Mouse (Mus musculus): ENCODE results near the gene Znrf1. TPM values are rescaled to one million over a fixed set of nuclear protein-coding genes. Genes with fewer than 3 reads are reported as not detected.
A peak's percentile ranks its signal among the peaks of the same experiment; 100 is the strongest.

Znrf1 gene
- total RNA-seq, 4 experiments from 2014 or later: 120 to 139 (median 129) TPM

DNA sequence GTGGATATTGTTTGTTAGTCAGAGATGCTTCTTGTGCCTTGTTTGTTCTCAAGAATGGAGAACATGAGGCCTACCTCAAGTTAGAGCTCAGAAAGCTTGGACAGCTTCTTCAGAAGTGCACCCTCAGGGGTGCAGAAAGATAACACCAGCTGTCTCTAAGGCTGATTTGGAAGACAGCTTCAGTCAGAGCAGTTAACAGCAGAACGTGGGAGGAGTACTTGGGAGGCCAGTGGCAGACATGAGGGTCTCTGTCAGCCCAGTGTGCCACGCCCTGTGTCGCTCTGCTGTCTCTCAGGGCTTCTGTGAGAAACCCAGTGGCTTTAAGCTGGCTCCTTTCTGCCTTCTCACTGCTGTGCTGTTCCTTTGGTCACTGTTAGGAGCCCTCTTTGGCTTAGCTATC, 32.1 kb downstream of the Znrf1 start:
- no peak for DNase-seq (ENCODE audit: low spot score in 2 of 2)

DNA sequence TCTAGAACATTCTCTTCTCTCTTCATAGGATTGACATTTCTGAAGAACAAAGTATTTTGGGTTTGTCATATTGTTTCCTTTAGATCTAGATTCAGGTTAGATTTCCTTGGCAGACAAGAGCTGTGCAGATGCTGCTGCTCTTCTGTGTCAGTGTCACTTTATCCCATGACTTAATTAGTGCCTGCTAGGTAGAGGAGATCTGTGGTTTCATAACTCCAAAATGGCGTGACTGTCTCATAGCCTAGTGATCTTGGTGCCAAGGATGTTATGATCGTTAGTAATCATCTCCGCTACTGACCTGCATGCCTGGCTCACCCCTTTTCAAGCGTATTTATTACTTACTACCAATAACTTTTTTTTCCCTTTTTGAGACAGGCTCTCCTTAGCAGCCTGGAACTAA, 34.0 kb downstream of the Znrf1 start:
- DNase-seq (ENCODE audit: low spot score in 2 of 2): no peak

DNA sequence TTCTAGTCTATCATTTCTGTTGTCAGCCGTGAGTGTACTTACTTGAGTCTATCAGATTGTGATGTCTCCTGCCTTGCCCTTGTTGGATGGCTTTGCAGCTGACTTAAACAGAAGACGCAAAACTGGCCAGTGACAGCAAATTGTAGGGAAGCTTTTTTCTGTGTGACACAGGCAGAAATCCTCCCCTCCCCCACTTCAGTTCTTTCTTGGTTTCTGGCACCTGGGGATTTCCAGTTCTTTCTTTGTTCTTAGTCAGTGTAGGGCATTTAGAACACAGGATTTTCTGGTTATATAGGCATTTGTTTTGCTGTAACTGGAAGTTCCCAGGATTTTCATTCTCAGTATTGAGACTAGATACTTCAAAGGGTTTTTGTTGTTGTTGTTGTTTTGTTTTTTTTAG, 34.5 kb downstream of the Znrf1 start:
- DNase-seq (ENCODE audit: low spot score in 2 of 2): no peak

DNA sequence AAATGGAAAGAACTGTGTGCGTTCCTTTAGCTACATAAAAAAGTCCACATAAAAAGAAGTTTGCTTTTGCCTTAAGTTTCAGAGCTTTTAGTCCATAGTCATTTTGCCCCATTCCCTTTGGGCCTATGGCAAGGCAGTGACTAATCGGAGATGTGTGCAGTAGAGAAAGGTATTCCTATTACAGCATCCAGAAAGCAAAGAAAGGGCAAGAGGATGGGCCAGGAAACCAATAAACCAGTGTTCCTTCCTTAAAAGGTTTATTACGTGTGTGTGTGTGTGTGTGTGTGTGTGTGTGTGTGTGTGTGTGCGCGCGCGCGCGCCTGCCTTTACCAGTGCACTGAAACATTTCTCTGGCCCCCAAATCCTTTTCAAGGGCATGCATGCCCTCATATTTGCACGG, 35.8 kb downstream of the Znrf1 start:
- DNase-seq (ENCODE audit: low spot score in 2 of 2): no peak

DNA sequence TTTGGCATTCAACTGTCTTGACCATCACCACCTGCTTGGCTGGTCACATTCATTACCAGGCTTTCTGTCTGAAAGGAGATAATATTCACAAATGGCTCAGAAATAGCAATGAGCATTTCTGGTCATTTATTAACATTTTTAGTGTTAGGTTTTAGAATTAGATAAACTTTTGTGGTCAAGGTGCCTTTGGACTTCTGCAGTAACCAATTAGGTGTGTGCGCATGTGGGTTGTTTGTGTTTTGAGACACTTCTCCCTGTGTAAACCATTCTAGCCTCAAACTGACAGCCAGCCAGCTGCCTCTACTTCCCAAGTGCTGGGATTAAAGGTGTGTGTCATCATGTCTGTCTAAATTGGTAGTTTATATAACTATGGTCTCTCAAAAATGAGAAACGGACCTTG, 36.5 kb downstream of the Znrf1 start:
- DNase-seq (ENCODE audit: low spot score in 2 of 2): no peak

DNA sequence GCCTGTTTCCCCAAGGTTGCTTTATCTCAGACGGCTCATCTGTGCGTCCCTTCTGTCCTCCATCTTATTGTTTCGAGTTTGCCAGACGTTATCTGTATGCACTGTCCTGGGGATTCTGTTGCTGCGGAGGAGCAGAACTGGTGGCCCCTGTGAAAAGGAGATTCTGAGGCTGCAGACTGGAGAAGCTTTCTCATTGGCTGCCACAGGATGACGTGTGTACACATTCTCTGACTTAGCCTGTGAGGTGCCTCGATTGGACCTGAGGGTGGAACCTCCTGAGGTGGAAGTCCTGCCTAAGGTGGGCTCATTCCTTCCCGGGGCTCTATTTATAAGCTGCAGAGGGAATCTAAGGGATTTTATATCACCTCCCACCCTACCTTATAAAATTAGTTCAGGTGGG, 37.7 kb downstream of the Znrf1 start:
- DNase-seq (ENCODE audit: low spot score in 2 of 2): peak in 1 of 2 experiments; percentile 80

DNA sequence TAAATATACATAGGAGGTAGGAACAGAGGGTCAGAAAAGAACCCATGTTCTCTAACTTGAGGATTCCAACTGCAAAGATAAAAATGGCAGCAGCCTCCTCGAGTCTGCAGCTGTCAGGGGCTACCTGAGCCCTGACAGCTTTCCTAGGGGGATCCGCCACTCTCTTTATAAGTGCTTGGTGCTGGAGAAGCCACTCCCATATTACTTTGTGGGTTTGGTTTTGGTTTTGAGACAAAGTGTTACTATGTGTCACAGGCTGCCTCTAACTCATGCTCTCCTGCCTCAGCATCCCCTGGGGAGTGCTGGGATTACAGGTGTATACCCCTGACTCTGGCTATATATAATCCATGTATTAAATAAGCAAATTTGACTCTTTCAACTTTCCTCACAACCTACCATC, 38.1 kb downstream of the Znrf1 start:
- DNase-seq (ENCODE audit: low spot score in 2 of 2): no peak

DNA sequence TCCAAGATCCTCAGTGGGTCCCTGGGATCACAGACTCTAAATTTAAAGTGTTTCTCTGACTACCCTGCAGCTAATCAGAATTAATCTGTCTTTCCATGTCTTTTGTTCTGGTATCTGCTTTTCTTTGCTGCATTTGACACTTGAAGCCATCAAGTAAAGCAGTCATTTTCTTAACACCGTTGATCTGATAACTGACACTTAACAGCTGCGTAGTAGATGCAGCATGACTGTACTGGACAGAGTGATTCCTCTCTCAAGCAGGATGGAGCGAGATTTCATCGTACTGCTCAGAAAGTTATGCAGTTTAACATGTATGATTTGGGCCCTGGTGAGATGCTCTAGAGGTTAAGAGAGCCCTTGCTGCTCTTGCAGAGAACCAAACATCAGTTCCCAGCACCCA, 39.6 kb downstream of the Znrf1 start:
- DNase-seq (ENCODE audit: low spot score in 2 of 2): no peak

DNA sequence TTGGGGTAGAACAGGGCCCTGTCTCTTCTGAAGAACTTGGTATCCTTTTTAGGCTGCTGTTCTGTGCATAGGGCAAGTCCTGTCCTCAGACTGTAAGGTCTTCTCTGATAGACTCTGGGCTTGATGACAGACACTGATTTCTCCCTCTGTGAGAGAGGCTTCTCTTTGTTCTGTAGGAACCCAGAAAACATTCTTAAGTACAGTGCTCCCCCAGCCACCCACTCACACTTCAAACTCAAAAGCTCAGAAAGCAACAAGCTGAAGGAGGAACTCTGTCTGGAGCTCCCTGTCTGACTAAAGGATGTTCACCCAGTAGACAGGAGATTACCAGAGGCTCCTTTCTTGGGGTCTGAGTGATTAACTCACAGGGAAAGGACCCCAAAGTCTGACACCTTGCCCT, 40.6 kb downstream of the Znrf1 start:
- no peak for DNase-seq (ENCODE audit: low spot score in 2 of 2)

DNA sequence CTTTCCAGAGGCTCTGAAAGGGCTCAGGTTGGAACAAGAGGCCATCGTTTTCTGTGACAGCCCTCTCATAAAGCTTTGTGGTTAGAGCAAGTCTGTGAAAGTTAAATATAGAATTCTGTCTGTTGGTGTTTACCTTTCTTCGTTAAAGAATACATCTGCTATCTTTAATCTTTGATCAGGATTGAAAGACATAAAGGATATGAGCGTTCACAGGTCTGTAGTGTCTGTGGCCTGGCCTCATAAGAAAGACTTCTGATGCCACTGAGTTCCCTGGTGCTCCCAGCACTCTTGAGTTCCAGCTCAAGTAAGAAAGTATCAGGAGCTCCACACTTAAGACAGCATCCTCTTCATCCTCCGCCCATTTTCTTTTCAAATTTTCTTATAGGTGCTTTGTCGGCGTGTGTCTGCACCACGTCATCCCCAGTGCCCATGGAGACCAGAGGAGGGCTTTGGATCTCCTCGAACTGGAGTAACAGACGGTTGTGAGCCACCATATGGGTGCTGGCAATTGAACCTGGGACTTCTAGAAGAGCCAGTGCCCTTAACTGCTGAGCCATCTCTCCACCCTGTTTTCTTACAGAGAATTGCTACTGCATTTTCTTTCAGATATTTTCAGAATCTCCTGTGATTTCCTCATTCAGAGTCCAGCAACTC, 42.1 kb downstream of the Znrf1 start:
- DNase-seq (ENCODE audit: low spot score in 2 of 2): no peak

DNA sequence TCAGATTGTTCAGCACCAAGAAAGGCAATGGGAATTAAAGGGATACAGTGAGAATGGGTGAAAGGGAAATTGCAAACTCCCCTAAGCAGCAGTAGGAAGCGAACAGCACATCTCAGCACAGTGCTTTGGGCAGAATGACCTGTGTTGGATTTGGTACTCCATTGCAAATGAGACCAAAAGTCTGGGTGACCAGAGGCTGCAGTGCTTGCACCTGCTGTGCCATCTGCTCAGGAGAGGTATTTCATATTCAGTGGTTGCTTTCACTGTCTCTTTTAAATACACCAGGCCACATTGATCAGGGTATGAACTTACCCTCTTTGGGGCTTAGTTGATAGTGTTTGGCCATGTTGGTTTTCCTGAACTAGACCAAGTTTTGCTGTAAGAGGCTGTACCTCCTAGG, 43.4 kb downstream of the Znrf1 start:
- DNase-seq (ENCODE audit: low spot score in 2 of 2): no peak

DNA sequence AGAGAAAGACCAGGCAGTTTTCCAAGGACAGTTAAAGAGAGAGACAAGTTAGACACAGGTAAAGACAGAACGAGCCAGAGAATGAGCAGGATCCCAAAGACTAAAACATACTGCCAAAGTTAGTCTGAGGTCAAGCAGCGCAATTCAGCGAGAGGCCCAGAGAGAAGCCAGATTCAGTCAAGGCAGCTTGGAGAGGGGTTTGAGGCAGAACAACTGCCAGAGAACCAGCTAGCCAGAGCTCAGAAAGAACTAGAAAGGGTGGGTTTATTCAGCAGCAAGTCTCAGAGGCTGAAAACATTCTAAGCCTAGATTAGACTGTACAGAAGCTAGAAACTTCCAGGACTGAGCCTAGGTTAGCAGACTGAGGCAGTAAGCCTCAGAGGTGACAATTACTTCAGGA, 44.4 kb downstream of the Znrf1 start:
- DNase-seq (ENCODE audit: low spot score in 2 of 2): no peak

DNA sequence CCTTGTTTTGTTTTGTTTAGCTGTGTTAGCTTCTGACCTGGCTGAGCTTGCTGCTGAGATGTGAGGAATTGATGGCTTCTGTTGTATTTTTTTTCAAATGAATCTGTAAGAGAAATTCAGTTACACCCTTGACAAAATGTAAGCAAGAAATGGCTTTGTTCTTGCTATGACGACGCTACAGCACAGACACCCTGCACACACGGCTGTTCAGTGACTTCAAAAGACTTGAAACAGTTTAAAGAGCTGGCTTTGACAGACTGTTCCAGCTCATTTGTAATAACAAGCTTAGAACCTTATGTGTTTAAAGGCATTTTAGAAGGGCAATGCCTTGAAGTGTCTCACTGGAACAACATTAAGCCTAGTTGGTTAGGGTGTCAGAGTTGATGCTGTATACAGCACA, 46.5 kb downstream of the Znrf1 start:
- DNase-seq (ENCODE audit: low spot score in 2 of 2): no peak

DNA sequence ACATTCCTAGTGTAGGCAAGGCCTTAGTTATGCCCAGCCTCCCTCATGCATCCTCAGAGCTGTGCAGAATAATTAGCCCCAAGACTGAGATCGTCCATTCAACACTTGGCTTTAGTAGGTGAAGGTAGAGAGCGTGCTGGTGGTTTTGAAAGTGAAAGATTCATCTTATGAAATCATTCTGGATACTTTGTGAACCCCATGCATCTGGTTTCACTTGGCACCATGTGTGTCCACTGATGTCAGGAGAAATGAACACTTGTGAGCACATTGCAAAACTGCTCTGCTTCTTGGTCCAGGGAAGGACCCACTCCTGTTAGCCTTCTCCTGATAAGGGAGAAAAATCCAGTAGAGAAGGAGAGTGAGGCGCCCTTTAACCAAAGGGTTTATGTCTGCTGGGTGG, 49.0 kb downstream of the Znrf1 start:
- no peak for DNase-seq (ENCODE audit: low spot score in 2 of 2)

DNA sequence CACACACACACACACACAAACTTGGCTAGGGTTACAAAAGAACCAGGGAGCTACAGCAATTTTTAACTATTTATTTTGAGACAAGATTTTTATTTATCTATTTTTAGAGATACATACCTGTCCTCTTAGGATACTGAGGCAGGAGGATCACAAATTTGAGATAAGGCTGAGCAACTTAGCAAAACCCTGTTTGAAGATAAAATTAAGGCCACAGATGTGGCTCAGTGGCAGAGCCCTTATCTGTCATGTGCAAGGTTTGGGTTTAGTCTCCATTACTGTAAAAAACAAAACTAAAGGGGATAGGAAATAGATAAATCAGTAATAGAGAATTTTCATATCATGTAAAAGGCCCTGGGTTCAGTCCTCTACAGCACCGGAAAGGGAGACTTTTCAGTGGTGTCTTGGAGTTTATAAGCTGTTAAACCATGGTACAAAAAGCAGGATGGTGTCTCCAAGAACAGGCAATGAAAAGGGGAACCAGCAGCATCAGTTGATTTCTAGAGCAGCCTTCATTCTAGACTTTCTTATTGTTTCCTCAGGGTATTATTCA, 51.7 kb downstream of the Znrf1 start:
- no peak for DNase-seq (ENCODE audit: low spot score in 2 of 2)

DNA sequence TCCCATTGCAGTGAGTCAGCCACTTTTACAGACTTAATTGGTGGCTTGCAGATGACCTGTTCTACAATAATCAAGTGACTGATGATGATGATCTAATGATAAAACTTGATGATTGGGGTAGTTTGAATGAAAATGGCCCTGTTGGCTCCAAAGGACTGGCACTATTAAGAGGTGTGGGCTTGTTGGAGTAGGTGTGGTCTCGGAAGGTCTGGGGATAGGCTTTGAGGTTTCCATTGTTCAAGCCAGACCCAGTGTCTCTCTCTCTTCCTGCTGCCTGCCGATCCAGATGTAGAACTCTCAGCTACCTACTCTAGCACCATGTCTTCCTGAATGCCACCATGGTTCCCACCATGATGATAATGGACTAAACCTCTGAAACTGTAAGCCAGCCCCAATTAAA, 52.4 kb downstream of the Znrf1 start:
- no peak for DNase-seq (ENCODE audit: low spot score in 2 of 2)

DNA sequence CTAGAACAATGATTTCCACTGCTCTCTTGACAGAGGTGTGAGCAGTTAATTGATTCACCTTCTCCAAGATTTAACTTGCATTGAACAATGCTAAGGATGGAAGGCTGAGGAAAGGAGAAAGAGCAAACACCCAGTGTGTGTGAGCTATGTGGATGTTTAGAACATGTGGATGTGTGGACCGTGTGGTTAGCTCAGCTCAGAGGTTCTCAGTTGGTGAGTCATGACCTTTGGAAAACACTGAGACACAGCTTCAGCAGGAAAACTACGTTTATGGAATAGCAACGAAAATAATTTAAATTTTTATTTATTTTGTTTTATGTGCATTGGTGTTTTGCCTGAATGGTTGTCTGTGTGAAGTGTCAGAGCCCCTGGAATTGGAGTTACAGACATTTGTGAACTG, 54.3 kb downstream of the Znrf1 start:
- no peak for DNase-seq (ENCODE audit: low spot score in 2 of 2)

DNA sequence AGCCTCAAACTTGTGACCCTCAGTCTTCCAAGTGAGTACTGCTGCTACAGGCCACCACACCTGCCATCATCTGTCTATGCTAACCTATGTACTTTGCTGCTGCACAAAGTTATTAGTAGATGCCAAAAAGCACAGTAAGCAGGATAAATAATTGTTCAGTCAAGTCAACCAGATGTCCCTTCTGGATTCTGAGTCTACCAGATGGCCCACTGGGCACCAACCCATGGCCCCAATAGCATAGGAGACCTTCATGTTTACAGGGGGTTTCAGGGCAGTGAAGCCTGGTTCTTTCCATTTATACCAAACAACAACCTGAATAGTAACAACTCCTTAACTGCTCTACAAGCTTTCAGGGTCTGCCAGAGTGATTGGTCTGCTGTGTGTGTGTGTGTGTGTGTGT, 55.3 kb downstream of the Znrf1 start:
- no peak for DNase-seq (ENCODE audit: low spot score in 2 of 2)

DNA sequence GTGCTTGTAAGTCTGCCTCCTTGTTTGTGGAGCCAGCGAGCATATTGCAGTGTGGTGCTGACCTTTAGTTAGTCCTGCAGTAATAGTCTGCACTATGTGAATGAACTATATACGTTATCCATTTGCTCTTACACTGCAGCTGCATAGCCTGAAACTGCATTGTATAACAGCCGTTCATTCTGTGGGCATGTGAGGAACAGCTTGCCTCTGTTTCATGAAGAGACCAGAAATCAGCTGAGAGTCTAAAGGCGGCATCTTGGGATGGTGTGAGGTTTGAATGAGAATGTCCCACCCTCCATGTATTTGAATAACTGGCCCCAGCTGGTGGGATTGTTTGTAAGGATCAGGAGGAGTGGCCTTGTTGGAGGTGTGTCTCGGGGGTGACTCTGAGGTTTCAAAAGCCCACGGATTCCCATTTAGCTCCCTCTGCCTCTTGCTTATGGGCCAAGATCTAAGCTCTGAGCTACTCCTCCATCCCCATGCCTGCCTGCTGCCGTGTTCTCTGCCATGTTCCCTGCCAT, 56.6 kb downstream of the Znrf1 start:
- DNase-seq (ENCODE audit: low spot score in 2 of 2): peak in 1 of 2 experiments; percentile 40

DNA sequence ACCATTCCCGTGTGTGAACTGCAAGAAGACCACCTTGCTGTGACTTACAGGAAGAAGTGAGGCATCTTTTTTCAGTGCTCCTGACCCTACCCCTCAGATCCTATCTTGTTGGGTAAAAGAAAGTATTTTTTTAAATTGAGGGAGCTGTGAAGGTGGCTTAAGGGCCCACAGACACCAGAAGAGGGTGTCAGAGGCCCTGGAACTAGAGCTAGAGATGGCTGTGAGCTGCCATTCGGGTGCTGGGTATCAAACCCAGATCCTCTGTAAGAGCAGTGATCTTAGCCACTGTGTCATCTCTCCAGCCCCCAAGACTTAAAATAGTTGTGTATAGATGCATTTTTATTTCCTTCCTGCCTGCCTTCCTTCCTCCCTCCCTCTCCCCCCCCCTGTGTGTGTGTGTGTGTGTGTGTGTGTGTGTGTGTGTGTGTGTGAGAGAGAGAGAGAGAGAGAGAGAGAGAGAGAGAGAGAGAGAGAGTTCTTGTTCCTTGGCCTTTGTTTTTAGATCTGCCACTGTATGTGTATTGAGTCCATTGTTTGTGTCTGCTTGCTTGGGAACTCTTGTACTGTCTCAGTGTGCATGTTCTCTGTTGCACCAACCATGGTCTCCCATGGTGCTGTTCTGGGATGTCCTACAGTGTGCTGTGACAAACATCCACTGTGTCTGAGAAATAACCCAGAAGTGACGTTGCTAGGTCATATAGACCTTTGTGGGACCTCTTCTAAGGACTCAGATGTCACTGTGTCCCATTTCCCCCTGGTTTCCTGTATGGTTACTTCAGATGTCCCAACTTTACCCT, 58.3 kb downstream of the Znrf1 start:
- DNase-seq (ENCODE audit: low spot score in 2 of 2): no peak

DNA sequence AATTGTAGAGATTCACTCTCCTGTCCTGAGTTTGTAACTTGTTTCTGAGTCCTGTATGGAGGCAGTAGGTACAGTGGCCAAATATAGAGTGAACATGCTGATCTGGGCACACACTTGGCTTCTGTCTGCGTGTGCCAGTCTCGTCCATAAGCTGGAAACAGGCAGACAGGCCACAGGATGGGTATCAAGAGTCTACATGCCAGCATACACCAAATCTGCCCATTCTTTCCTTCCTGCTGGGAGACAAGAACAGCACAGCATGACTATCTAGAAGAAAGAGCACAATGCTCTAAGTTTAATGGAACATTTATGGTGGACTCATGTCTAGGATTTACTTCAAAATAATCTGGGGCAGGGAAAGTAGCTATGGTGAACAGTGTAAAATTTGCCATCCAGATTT, 59.1 kb downstream of the Znrf1 start:
- DNase-seq (ENCODE audit: low spot score in 2 of 2): no peak

DNA sequence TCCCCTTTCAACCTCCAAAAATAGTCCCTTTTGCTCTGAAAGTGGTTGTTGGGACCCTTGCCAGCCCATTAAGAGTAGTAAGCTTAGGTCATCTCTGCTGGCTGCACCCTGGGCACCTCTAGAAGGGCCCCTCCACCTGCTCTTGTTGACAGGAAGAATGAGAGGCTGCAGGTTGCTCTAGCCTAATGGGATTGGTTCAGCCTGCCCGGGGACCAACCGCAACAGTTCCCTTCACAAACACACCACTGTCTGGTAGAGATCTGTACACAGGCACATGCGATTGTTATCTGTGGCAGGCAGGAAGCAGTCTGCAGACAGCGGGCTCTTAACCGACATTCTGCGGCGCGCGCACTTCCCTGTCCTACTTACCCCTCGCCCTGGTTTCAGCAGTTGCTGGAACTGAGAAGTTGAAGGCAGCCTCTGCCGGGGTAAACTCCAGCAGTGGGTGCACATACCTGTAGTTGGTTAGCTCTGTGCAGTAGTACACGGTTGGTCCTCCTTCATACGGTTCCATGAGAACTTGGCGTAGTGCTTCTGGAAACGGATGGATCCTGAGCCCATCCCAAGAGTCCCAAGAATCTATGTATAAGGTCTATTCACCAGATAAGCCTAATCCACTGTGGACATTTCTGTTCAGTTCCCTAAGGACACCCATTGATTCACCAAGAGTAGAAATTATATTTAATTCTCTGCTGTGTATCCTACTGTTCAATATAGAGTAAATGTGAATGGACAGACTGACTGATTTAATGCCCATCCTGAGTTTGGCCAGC, 60.0 kb downstream of the Znrf1 start:
- DNase-seq (ENCODE audit: low spot score in 2 of 2): no peak

All from left cerebral cortex, adult 8-10 months (tissue).